Mouse (Mus musculus) testis, adult 2 months (tissue): ENCODE results near the gene Plscr3. TPM values are rescaled to one million over a fixed set of nuclear protein-coding genes. Genes with fewer than 3 reads are reported as not detected.

Experiments
- H3K27ac ChIP-seq: fragments of 200-500 bp; 2 replicates; pipeline ENCODE4 v1.5.1; 2012; ENCODE audit warnings: low read depth, low read length; ENCODE audit not compliant: control insufficient read depth, insufficient read depth
- H3K27me3 ChIP-seq: fragments of 200-500 bp; 2 replicates; pipeline ENCODE4 v1.6.1; 2012; ENCODE audit warnings: mild to moderate bottlenecking, low read length, moderate library complexity; ENCODE audit not compliant: control insufficient read depth, insufficient read depth
- H3K36me3 ChIP-seq: fragments of 200-500 bp; 2 replicates; pipeline ENCODE4 v1.6.1; 2012; ENCODE audit warnings: mild to moderate bottlenecking, low read length; ENCODE audit not compliant: control insufficient read depth, insufficient read depth
- H3K4me1 ChIP-seq: fragments of 200-500 bp; 2 replicates; pipeline ENCODE4 v1.6.1; 2012; ENCODE audit warnings: low read length; ENCODE audit not compliant: control insufficient read depth, insufficient read depth
- H3K4me3 ChIP-seq: fragments of 200-500 bp; 2 replicates; pipeline ENCODE4 v1.5.1; 2012; ENCODE audit warnings: low read depth, mild to moderate bottlenecking, low read length, moderate library complexity, mixed read lengths; ENCODE audit not compliant: control insufficient read depth
- CTCF ChIP-seq: fragments of 200-500 bp; IDR thresholded peaks from 2 replicates; pipeline ENCODE4 v1.5.1; 2012; ENCODE audit warnings: low read depth, mild to moderate bottlenecking, inconsistent platforms, low read length, moderate library complexity; ENCODE audit not compliant: control insufficient read depth, insufficient read depth, insufficient replicate concordance
- POLR2A ChIP-seq: fragments of 200-500 bp; IDR thresholded peaks from 2 replicates; pipeline ENCODE4 v1.6.1; 2012; ENCODE audit warnings: low read depth, mild to moderate bottlenecking, inconsistent platforms, low read length, moderate library complexity; ENCODE audit not compliant: control insufficient read depth
- polyA plus RNA-seq: library from polyadenylated mRNA; depleted of rRNA; stranded (reverse); fragments of >200 nt; gene quantifications from 2 replicates; pipeline ENCODE4 v1.2.3, GENCODE M21; 2012; rRNA removed

The Plscr3 gene
- polyA plus RNA-seq, 1 experiment: 6.5 TPM

- TF ChIP-seq CTCF: no peak; the same call in 1 of the 2 replicates
- H3K4me1 ChIP-seq: peaks cover 5% of the 10 kb centered on the region
- H3K27me3 ChIP-seq: no peaks in the 10 kb centered on the region
- H3K4me3 ChIP-seq: no peak overlapping the region
- H3K27ac ChIP-seq: no peak overlapping the region
- H3K36me3 ChIP-seq: no peaks in the 10 kb centered on the region
Observed at GRCm38 (mm10) chr11:69886907-69887635, 40.9 kb downstream of the Plscr3 start.

- Histone ChIP-seq H3K27ac (no peak overlapping the region), H3K36me3 (no peaks in the 10 kb centered on the region), H3K4me3 (no peak overlapping the region), H3K27me3 (no peaks in the 10 kb centered on the region), H3K4me1 (no peaks in the 10 kb centered on the region)
- TF ChIP-seq POLR2A (no peak), CTCF (no peak)
Observed at GRCm38 (mm10) chr11:69891482-69891881, 45.3 kb downstream of the Plscr3 start.

- TF ChIP-seq CTCF (no peak), POLR2A (no peak)
- no peaks in the 10 kb centered on the region for H3K27me3 ChIP-seq
- H3K27ac ChIP-seq: no peak overlapping the region
- H3K4me3 ChIP-seq: no peak overlapping the region
- no peaks in the 10 kb centered on the region for H3K4me1 ChIP-seq
- no peaks in the 10 kb centered on the region for H3K36me3 ChIP-seq
Observed at GRCm38 (mm10) chr11:69894671-69895070, 48.5 kb downstream of the Plscr3 start.

- Histone ChIP-seq H3K27me3 (no peaks in the 10 kb centered on the region), H3K4me1 (peaks cover 1% of the 10 kb centered on the region), H3K36me3 (no peaks in the 10 kb centered on the region), H3K27ac (no peak within 1 kb of the TSS), H3K4me3 (no peak within 1 kb of the TSS)
- no peak for TF ChIP-seq CTCF
- no peak for TF ChIP-seq POLR2A
Observed at GRCm38 (mm10) chr11:69895291-69895690, 49.1 kb downstream of the Plscr3 start, which contains the start of gene Acap1. TSS of gene Acap1 (minus strand) at chr11:69895539.

GRCm38 (mm10) chr11:69899870-69900269 lies 53.7 kb downstream of the Plscr3 start:
- Histone ChIP-seq H3K36me3 (no peaks in the 10 kb centered on the region; the same call in none of the 2 replicates), H3K4me1 (peaks cover 6% of the 10 kb centered on the region)

GRCm38 (mm10) chr11:69900471-69901405 lies 54.6 kb downstream of the Plscr3 start, which contains the start of the genes 2810408A11Rik and Neurl4:
TSS of gene 2810408A11Rik (minus strand) at chr11:69900987.
TSS of gene Neurl4 (plus strand) at chr11:69901072.
- TF ChIP-seq POLR2A (peak; percentile 68), CTCF (no peak)
- H3K36me3 ChIP-seq: no peaks in the 10 kb centered on the region; the same call in none of the 2 replicates
- peak within 1 kb of the TSS; percentile 83 for H3K4me3 ChIP-seq
- H3K4me1 ChIP-seq: peaks cover 6% of the 10 kb centered on the region
- no peaks in the 10 kb centered on the region for H3K27me3 ChIP-seq
- H3K27ac ChIP-seq: peak within 1 kb of the TSS; percentile 90

More at GRCm38 (mm10) chr11:69899870-69900269, 53.7 kb downstream of the Plscr3 start:
- Histone ChIP-seq H3K4me3 (peak overlapping the region; percentile 82), H3K27ac (no peak overlapping the region), H3K27me3 (no peaks in the 10 kb centered on the region)
- TF ChIP-seq POLR2A (no peak), CTCF (no peak)

- H3K36me3 ChIP-seq: no peaks in the 10 kb centered on the region; the same call in none of the 2 replicates
- H3K4me3 ChIP-seq: peak overlapping the region; percentile 83
- H3K4me1 ChIP-seq: peaks cover 6% of the 10 kb centered on the region
- peak overlapping the region; percentile 90 for H3K27ac ChIP-seq
- TF ChIP-seq CTCF (no peak), POLR2A (peak; percentile 80)
- no peaks in the 10 kb centered on the region for H3K27me3 ChIP-seq
Observed at GRCm38 (mm10) chr11:69901406-69901846, 55.2 kb downstream of the Plscr3 start.

Other genes starting within 250 kb of the Plscr3 start
- 27.9 and 40.5 TPM in 2 replicates for gene Atp1b2, start 240.4 kb upstream of the Plscr3 start, polyA plus RNA-seq
- 11.9 and 16.4 TPM in 2 replicates for gene Shbg, start 228.5 kb upstream of the Plscr3 start, polyA plus RNA-seq
- gene Sat2, start 224.4 kb upstream of the Plscr3 start, polyA plus RNA-seq: 7.0 and 9.4 TPM in 2 replicates
- gene Fxr2, start 213.4 kb upstream of the Plscr3 start, polyA plus RNA-seq: 63.3 and 69.1 TPM in 2 replicates
- gene Sox15, start 191.1 kb upstream of the Plscr3 start, polyA plus RNA-seq: 0.25 and 0.38 TPM in 2 replicates
- gene Mpdu1, start 183.7 kb upstream of the Plscr3 start, polyA plus RNA-seq: 41.9 and 42.5 TPM in 2 replicates
- gene Cd68, start 180.2 kb upstream of the Plscr3 start, polyA plus RNA-seq: 3.9 and 4.4 TPM in 2 replicates
- gene Eif4a1, start 174.0 kb upstream of the Plscr3 start, polyA plus RNA-seq: 166 and 210 TPM in 2 replicates
- 54.7 and 67.6 TPM in 2 replicates for gene Senp3, start 164.3 kb upstream of the Plscr3 start, polyA plus RNA-seq
- gene Tnfsf13, start 160.6 kb upstream of the Plscr3 start, polyA plus RNA-seq: 4.2 and 5.6 TPM in 2 replicates
- gene Tnfsf12, start 150.5 kb upstream of the Plscr3 start, polyA plus RNA-seq: 2.9 and 3.3 TPM in 2 replicates
- 1.3 and 1.9 TPM in 2 replicates for gene Tnfsfm13, start 150.3 kb upstream of the Plscr3 start, polyA plus RNA-seq
- gene Polr2a, start 87.7 kb upstream of the Plscr3 start, polyA plus RNA-seq: 54.7 and 75.8 TPM in 2 replicates
- gene Slc35g3, start 84.4 kb upstream of the Plscr3 start, polyA plus RNA-seq: 210 and 236 TPM in 2 replicates
- gene Zbtb4, start 80.5 kb upstream of the Plscr3 start, polyA plus RNA-seq: 5.1 and 6.0 TPM in 2 replicates
- 0.79 and 1.2 TPM in 2 replicates for gene Chrnb1, start 50.4 kb upstream of the Plscr3 start, polyA plus RNA-seq
- 2.7 and 3.2 TPM in 2 replicates for gene Fgf11, start 44.5 kb upstream of the Plscr3 start, polyA plus RNA-seq
- 0.52 and 0.79 TPM in 2 replicates for gene Tmem102, start 40.8 kb upstream of the Plscr3 start, polyA plus RNA-seq
- gene Gm39566, start 31.1 kb upstream of the Plscr3 start, polyA plus RNA-seq: 136 and 193 TPM in 2 replicates
- 758 and 858 TPM in 2 replicates for gene Spem2, start 27.9 kb upstream of the Plscr3 start, polyA plus RNA-seq
- 1,704 and 1,758 TPM in 2 replicates for gene Spem1, start 24.2 kb upstream of the Plscr3 start, polyA plus RNA-seq
- 2.4 and 2.7 TPM in 2 replicates for gene Nlgn2, start 8.6 kb upstream of the Plscr3 start, polyA plus RNA-seq
- gene Tmem256, start 7.9 kb upstream of the Plscr3 start, polyA plus RNA-seq: 21.9 and 22.7 TPM in 2 replicates
- gene Tnk1, start 12.4 kb downstream of the Plscr3 start, polyA plus RNA-seq: 1.6 and 1.9 TPM in 2 replicates
- 20.8 and 27.5 TPM in 2 replicates for gene Tmem95, start 31.6 kb downstream of the Plscr3 start, polyA plus RNA-seq
- 0.47 and 0.69 TPM in 2 replicates for gene Kctd11, start 35.0 kb downstream of the Plscr3 start, polyA plus RNA-seq
- 4.0 and 4.9 TPM in 2 replicates for gene Acap1, start 49.2 kb downstream of the Plscr3 start, polyA plus RNA-seq
- gene 2810408A11Rik, start 54.6 kb downstream of the Plscr3 start, polyA plus RNA-seq: 124 and 125 TPM in 2 replicates
- gene Neurl4, start 54.7 kb downstream of the Plscr3 start, polyA plus RNA-seq: 57.7 and 61.1 TPM in 2 replicates
- 290 and 295 TPM in 2 replicates for gene Gps2, start 67.5 kb downstream of the Plscr3 start, polyA plus RNA-seq
- gene Eif5a, start 75.6 kb downstream of the Plscr3 start, polyA plus RNA-seq: 621 and 702 TPM in 2 replicates
- 3,709 and 3,883 TPM in 2 replicates for gene Ybx2, start 89.4 kb downstream of the Plscr3 start, polyA plus RNA-seq
- gene Slc2a4, start 101.8 kb downstream of the Plscr3 start, polyA plus RNA-seq: 1.9 and 3.6 TPM in 2 replicates
- 3.0 and 4.9 TPM in 2 replicates for gene Cldn7, start 118.4 kb downstream of the Plscr3 start, polyA plus RNA-seq
- gene Ctdnep1, start 134.8 kb downstream of the Plscr3 start, polyA plus RNA-seq: 120 and 137 TPM in 2 replicates
- gene Elp5, start 136.1 kb downstream of the Plscr3 start, polyA plus RNA-seq: 225 and 226 TPM in 2 replicates
- 659 and 826 TPM in 2 replicates for gene Gabarap, start 144.8 kb downstream of the Plscr3 start, polyA plus RNA-seq
- 19.0 and 21.2 TPM in 2 replicates for gene Phf23, start 149.4 kb downstream of the Plscr3 start, polyA plus RNA-seq
- 15.2 and 16.4 TPM in 2 replicates for gene Dvl2, start 154.2 kb downstream of the Plscr3 start, polyA plus RNA-seq
- gene Acadvl, start 169.0 kb downstream of the Plscr3 start, polyA plus RNA-seq: 20.6 and 20.9 TPM in 2 replicates
- gene Dlg4, start 170.6 kb downstream of the Plscr3 start, polyA plus RNA-seq: 5.6 and 6.5 TPM in 2 replicates
- 1.00 and 1.4 TPM in 2 replicates for gene Asgr1, start 207.7 kb downstream of the Plscr3 start, polyA plus RNA-seq
- 0.18 and 0.58 TPM in 2 replicates for gene Asgr2, start 246.3 kb downstream of the Plscr3 start, polyA plus RNA-seq